In the genomic region with DNA sequence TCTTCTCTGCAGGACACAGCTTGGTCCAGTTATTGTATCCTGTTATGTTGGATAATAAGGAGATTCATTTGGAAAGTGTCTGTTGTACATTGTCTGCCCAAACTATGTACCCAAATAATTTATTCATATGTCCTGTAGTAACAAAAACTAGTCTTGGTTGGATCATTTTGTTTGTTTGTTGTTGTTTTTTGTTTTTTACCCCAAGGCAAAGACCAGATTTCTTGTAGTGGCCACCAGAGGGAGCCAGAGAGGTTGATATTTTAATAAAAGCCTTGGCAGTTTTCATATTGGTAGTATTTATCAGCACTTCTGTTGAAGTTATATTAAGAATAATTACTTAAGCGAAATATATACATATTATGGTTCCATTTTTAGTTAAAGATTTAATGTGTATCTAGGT, we compare ENCODE assay signal across 8 mouse cellular contexts. TPM values are rescaled to one million over a fixed set of nuclear protein-coding genes. Genes with fewer than 3 reads are reported as not detected.
A peak's percentile ranks its signal among the peaks of the same experiment; 100 is the strongest.
DNase-seq lines count a peak whose midpoint lies in the region; ATAC-seq and TF ChIP-seq lines count a peak whose summit lies in the region.
"Had no signal": no experiment of that assay in that cellular context is flagged by ENCODE, and none has a peak within 500 bp of the region (broad histone marks: within the 10 kb centered on the region; RNA-seq: fewer than 3 reads in every experiment).

No protein-coding gene starts in this region.

- H3K36me3 ChIP-seq in hindbrain, postnatal 0 days (ENCODE audit: insufficient read depth, low read length): no peaks in the 10 kb centered on the region
- H3K36me3 ChIP-seq in hindbrain, embryonic 16.5 days (ENCODE audit: control insufficient read depth, insufficient read depth, low read length): no peaks in the 10 kb centered on the region
- H3K36me3 ChIP-seq: midbrain, embryonic 12.5 days had no signal

- no peak overlapping the region for H3K27ac ChIP-seq in hindbrain, postnatal 0 days
- H3K27ac ChIP-seq in hindbrain, embryonic 16.5 days (ENCODE audit: low read depth, low read length): no peak overlapping the region
- H3K27ac ChIP-seq: midbrain, embryonic 12.5 days had no signal

- 16% methylated on average over 1 of the region's 1 CpGs for WGBS in hindbrain, postnatal 0 days
- 4% methylated on average over 1 of the region's 1 CpGs for WGBS in hindbrain, embryonic 16.5 days

- peak; percentile 79 for DNase-seq in hindbrain, postnatal 0 days (ENCODE audit: low spot score)
- DNase-seq in ovary, postnatal 14 days (ENCODE audit: low spot score): peak; percentile 23
- no peak for DNase-seq in ovary, adult 18-20 months (ENCODE audit: low spot score)
- peak; percentile 68 for DNase-seq in brain, adult 2 months (ENCODE audit: low read depth, low spot score)
- DNase-seq in naive thymus-derived CD4-positive, alpha-beta T cell, adult 2 months (ENCODE audit: low read depth): peak; percentile 63
- no peak for DNase-seq in urinary bladder, postnatal 25 days (ENCODE audit: low spot score)

- H3K4me1 ChIP-seq in hindbrain, postnatal 0 days (ENCODE audit: insufficient read depth, low read length): no peaks in the 10 kb centered on the region
- H3K4me1 ChIP-seq in hindbrain, embryonic 16.5 days (ENCODE audit: control insufficient read depth, insufficient read depth, low read depth, low read length): no peaks in the 10 kb centered on the region
- H3K4me1 ChIP-seq: midbrain, embryonic 12.5 days had no signal

- peak; percentile 73 for TF ChIP-seq CTCF in hindbrain, postnatal 0 days (IDR thresholded peaks at IDR 0.05; ENCODE audit: low read depth)

- H3K4me2 ChIP-seq in hindbrain, postnatal 0 days (ENCODE audit: low read depth, low read length): no peak overlapping the region
- no peak overlapping the region for H3K4me2 ChIP-seq in hindbrain, embryonic 16.5 days (ENCODE audit: low read length)
- H3K4me2 ChIP-seq: midbrain, embryonic 12.5 days had no signal

- no peak overlapping the region for H3K9ac ChIP-seq in hindbrain, postnatal 0 days (replicated peaks; ENCODE audit: low read length)
- no peak overlapping the region for H3K9ac ChIP-seq in hindbrain, embryonic 16.5 days (ENCODE audit: low read depth, low read length)
- H3K9ac ChIP-seq: midbrain, embryonic 12.5 days had no signal

- no peaks in the 10 kb centered on the region for H3K27me3 ChIP-seq in hindbrain, postnatal 0 days (ENCODE audit: insufficient read depth, low read length)
- H3K27me3 ChIP-seq in hindbrain, embryonic 16.5 days (replicated peaks; ENCODE audit: control insufficient read depth, insufficient read depth, low read length): no peaks in the 10 kb centered on the region
- H3K27me3 ChIP-seq: midbrain, embryonic 12.5 days had no signal

- H3K9me3 ChIP-seq in hindbrain, postnatal 0 days (ENCODE audit: low read length): no peaks in the 10 kb centered on the region
- H3K9me3 ChIP-seq in hindbrain, embryonic 16.5 days (ENCODE audit: control insufficient read depth, low read length): no peaks in the 10 kb centered on the region; the same call in 1 of the 2 replicates
- H3K9me3 ChIP-seq: midbrain, embryonic 12.5 days had no signal

- ATAC-seq in hindbrain, postnatal 0 days: no peak
- no peak for ATAC-seq in hindbrain, embryonic 16.5 days

- H3K4me3 ChIP-seq in hindbrain, postnatal 0 days (ENCODE audit: low read length): no peak overlapping the region
- no peak overlapping the region for H3K4me3 ChIP-seq in hindbrain, embryonic 16.5 days (ENCODE audit: low read length)
- H3K4me3 ChIP-seq: midbrain, embryonic 12.5 days had no signal

RNA-seq across cellular contexts. Expression of a gene that starts 25.0 kb away (rescaled TPM):
- 5.8 and 7.4 TPM in 2 replicates for total RNA-seq in hindbrain, postnatal 0 days (2014; rRNA removed)
- 13.3 and 13.5 TPM in 2 replicates for polyA plus RNA-seq in hindbrain, postnatal 0 days (2015; fragmentation: Nextera tagmentation; extraction: Ambion mirVana)
- polyA plus RNA-seq in hindbrain, embryonic 16.5 days (2015; fragmentation: Nextera tagmentation; extraction: Ambion mirVana): 15.8 and 22.2 TPM in 2 replicates

Comparison
In these comparisons a context has a peak if more than half of its experiments do, and no peak if none do; other contexts are left out.
1. DNase-seq: peak in hindbrain, postnatal 0 days (single experiment), ovary, postnatal 14 days (single experiment), brain, adult 2 months (single experiment) and naive thymus-derived CD4-positive, alpha-beta T cell, adult 2 months (single experiment); none in ovary, adult 18-20 months (single experiment) and urinary bladder, postnatal 25 days (single experiment).